ENCODE assay signal across 10 mouse cellular contexts in genomic region chr3:116221686-116222010, GRCm38 (mm10). TPM values are rescaled to one million over a fixed set of nuclear protein-coding genes. Genes with fewer than 3 reads are reported as not detected.
DNase-seq lines count a peak whose midpoint lies in the region; ATAC-seq lines count a peak whose summit lies in the region.
"Had no signal": no experiment of that assay in that cellular context is flagged by ENCODE, and none has a peak within 500 bp of the region (broad histone marks: within the 10 kb centered on the region; RNA-seq: fewer than 3 reads in every experiment).

No protein-coding gene starts in this region.

- 29% methylated on average over 3 of the region's 3 CpGs for WGBS in heart, embryonic 12.5 days
- WGBS in intestine, embryonic 15.5 days, result 22% methylated on average over 3 of the region's 3 CpGs

- H3K9ac ChIP-seq in heart, embryonic 12.5 days, result no peak overlapping the region
- H3K9ac ChIP-seq in intestine, embryonic 15.5 days, result no peak overlapping the region
- H3K9ac ChIP-seq: liver, embryonic 13.5 days had no signal

- ATAC-seq in heart, embryonic 12.5 days (ENCODE audit: insufficient number of reproducible peaks, low FRiP score), result no peak
- ATAC-seq in intestine, embryonic 15.5 days, result peak; percentile 25; the same call in 1 of the 2 replicates

- peaks cover 9% of the 10 kb centered on the region for H3K4me1 ChIP-seq in heart, embryonic 12.5 days (replicated peaks)
- no peaks in the 10 kb centered on the region for H3K4me1 ChIP-seq in intestine, embryonic 15.5 days (replicated peaks)
- H3K4me1 ChIP-seq: liver, embryonic 13.5 days had no signal

- H3K27me3 ChIP-seq in heart, embryonic 12.5 days (replicated peaks), result no peaks in the 10 kb centered on the region
- H3K27me3 ChIP-seq in intestine, embryonic 15.5 days (replicated peaks), result no peaks in the 10 kb centered on the region
- H3K27me3 ChIP-seq: liver, embryonic 13.5 days had no signal

- no peak overlapping the region for H3K4me2 ChIP-seq in heart, embryonic 12.5 days
- no peak overlapping the region for H3K4me2 ChIP-seq in intestine, embryonic 15.5 days (replicated peaks)
- H3K4me2 ChIP-seq: liver, embryonic 13.5 days had no signal

- H3K27ac ChIP-seq in heart, embryonic 12.5 days (ENCODE audit: poor library complexity, severe bottlenecking), result no peak overlapping the region
- no peak overlapping the region for H3K27ac ChIP-seq in intestine, embryonic 15.5 days
- H3K27ac ChIP-seq: liver, embryonic 13.5 days had no signal

- no peaks in the 10 kb centered on the region for H3K9me3 ChIP-seq in heart, embryonic 12.5 days (replicated peaks)
- H3K9me3 ChIP-seq in intestine, embryonic 15.5 days, result no peaks in the 10 kb centered on the region
- H3K9me3 ChIP-seq: liver, embryonic 13.5 days had no signal

- H3K4me3 ChIP-seq in heart, embryonic 12.5 days, result no peak overlapping the region
- H3K4me3 ChIP-seq in intestine, embryonic 15.5 days (replicated peaks), result no peak overlapping the region
- H3K4me3 ChIP-seq: liver, embryonic 13.5 days had no signal

- no peaks in the 10 kb centered on the region for H3K36me3 ChIP-seq in heart, embryonic 12.5 days
- no peaks in the 10 kb centered on the region for H3K36me3 ChIP-seq in intestine, embryonic 15.5 days
- H3K36me3 ChIP-seq: liver, embryonic 13.5 days had no signal

- peak; percentile 26 for DNase-seq in heart, adult 8-10 months (ENCODE audit: low spot score)
- DNase-seq in ovary, postnatal 36 days (ENCODE audit: low spot score), result peak; percentile 21
- no peak for DNase-seq in ovary, postnatal 14 days (ENCODE audit: low spot score)
- peak; percentile 9 for DNase-seq in yolk sac, embryonic 10.5 days (ENCODE audit: low spot score)
- DNase-seq in layer of hippocampus, adult 9-10 months (ENCODE audit: low spot score), result no peak
- DNase-seq in thymus, postnatal 25 days, result no peak
- DNase-seq: cerebellum, postnatal 14 days; liver, embryonic 13.5 days had no signal

RNA-seq across cellular contexts. Expression of gene Gpr88, which starts 31.7 kb away (rescaled TPM):
- under 1 TPM; 0.14 to 0.30 (median 0.16) TPM for total RNA-seq in heart, adult 8-10 months (2022)
- 1.1 TPM in 1 of 2 replicates, not detected in the other for polyA plus RNA-seq in heart, embryonic 12.5 days (2016; fragmentation: Nextera tagmentation; extraction: Ambion mirVana)
- 1.4 and 1.5 TPM in 2 replicates for polyA plus RNA-seq in intestine, embryonic 15.5 days (2015; fragmentation: Nextera tagmentation; extraction: Ambion mirVana)

Comparison
In these comparisons a context has a peak if more than half of its experiments do, and no peak if none do; other contexts are left out.
1. DNase-seq: peak in heart, adult 8-10 months (single experiment), ovary, postnatal 36 days (single experiment) and yolk sac, embryonic 10.5 days (single experiment); none in ovary, postnatal 14 days (single experiment), layer of hippocampus, adult 9-10 months (single experiment) and thymus, postnatal 25 days (single experiment).